8 mouse cellular contexts compared by ENCODE assay signal in the genomic region with DNA sequence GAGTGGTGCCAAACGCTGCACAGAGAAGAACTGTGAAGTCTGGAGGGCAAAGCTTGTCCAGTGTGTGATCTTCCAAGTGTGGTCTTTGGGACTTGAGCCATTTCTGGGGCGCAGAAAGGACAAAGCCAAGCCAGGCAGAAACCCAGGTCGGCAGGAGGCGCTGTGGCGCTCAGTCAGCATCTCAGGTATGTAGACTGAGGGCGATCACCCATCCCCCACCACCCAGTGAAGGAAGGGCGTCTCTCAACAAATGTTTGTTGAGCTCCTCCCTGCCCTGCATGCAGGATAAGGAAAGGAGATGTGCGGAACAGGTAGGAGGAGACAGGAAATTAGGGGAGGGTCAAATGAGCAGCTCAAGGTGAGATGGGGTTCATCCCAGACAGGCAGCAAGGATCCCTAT. TPM values are rescaled to one million over a fixed set of nuclear protein-coding genes. Genes with fewer than 3 reads are reported as not detected.
DNase-seq lines count a peak whose midpoint lies in the region; ATAC-seq and TF ChIP-seq lines count a peak whose summit lies in the region.
"Had no signal": no experiment of that assay in that cellular context is flagged by ENCODE, and none has a peak within 500 bp of the region (broad histone marks: within the 10 kb centered on the region; RNA-seq: fewer than 3 reads in every experiment).

No protein-coding gene starts in this region.

- intact Hi-C loops in left cerebral cortex, adult 2 months (cut with DNase I): no loop called here

- TF ChIP-seq CTCF in left cerebral cortex, adult 2 months (IDR thresholded peaks at IDR 0.05): peak; percentile 23
- TF ChIP-seq CTCF in embryonic fibroblast, embryonic 13.5 days (IDR thresholded peaks at IDR 0.05; ENCODE audit: borderline replicate concordance, insufficient read depth, low read length): 0 out of 2 replicates have a peak, but pooled peaks have one; percentile 9
- TF ChIP-seq CTCF in lung, postnatal 0 days (IDR thresholded peaks at IDR 0.05): peak; percentile 55

- H3K4me2 ChIP-seq in lung, postnatal 0 days (replicated peaks; ENCODE audit: low read depth, low read length): no peak overlapping the region
- H3K4me2 ChIP-seq: neural tube, embryonic 13.5 days had no signal

- DNase-seq in left cerebral cortex, adult 2 months (ENCODE audit: extremely low spot score in 1 of 2, low spot score in 2 of 2): no peak
- DNase-seq in left cerebral cortex, adult 9 months (ENCODE audit: low spot score in 2 of 2): no peak
- DNase-seq in R1 (ENCODE audit: low read depth, low spot score): peak; percentile 95
- DNase-seq in lung, postnatal 0 days (ENCODE audit: low spot score): no peak
- no peak for DNase-seq in frontal cortex, postnatal 36 days (ENCODE audit: low spot score in 2 of 2)

- no peak overlapping the region for H3K27ac ChIP-seq in left cerebral cortex, adult 2 months
- no peak overlapping the region for H3K27ac ChIP-seq in embryonic fibroblast, embryonic 13.5 days (ENCODE audit: insufficient read depth, low read length)
- no peak overlapping the region for H3K27ac ChIP-seq in lung, postnatal 0 days (ENCODE audit: low read length)

- TF ChIP-seq EP300 in lung, postnatal 0 days (IDR thresholded peaks at IDR 0.05): no peak

- H3K4me3 ChIP-seq in left cerebral cortex, adult 2 months: no peak overlapping the region
- no peak overlapping the region for H3K4me3 ChIP-seq in embryonic fibroblast, embryonic 13.5 days (ENCODE audit: insufficient read depth, low read length)
- no peak overlapping the region for H3K4me3 ChIP-seq in lung, postnatal 0 days (ENCODE audit: low read depth, low read length)
- H3K4me3 ChIP-seq: neural tube, embryonic 13.5 days had no signal

- peaks cover 26% of the 10 kb centered on the region for H3K27me3 ChIP-seq in lung, postnatal 0 days (replicated peaks; ENCODE audit: insufficient read depth, low read length)

- TF ChIP-seq POLR2A in embryonic fibroblast, embryonic 13.5 days (IDR thresholded peaks at IDR 0.05; ENCODE audit: low read depth, low read length): no peak

- H3K9me3 ChIP-seq in lung, postnatal 0 days (ENCODE audit: low read length): no peaks in the 10 kb centered on the region
- H3K9me3 ChIP-seq: neural tube, embryonic 13.5 days had no signal

- H3K4me1 ChIP-seq in embryonic fibroblast, embryonic 13.5 days (ENCODE audit: control insufficient read depth, insufficient read depth, low read length): no peaks in the 10 kb centered on the region
- H3K4me1 ChIP-seq in lung, postnatal 0 days (ENCODE audit: insufficient read depth, low read depth, low read length): no peaks in the 10 kb centered on the region

- no peak for ATAC-seq in lung, postnatal 0 days
- ATAC-seq in erythroid progenitor cell, adult 5-6 weeks (replicated peaks; ENCODE audit: low FRiP score, poor library complexity, severe bottlenecking): no peak

- WGBS in lung, postnatal 0 days: 6% methylated on average over 8 of the region's 8 CpGs

- H3K36me3 ChIP-seq in lung, postnatal 0 days (ENCODE audit: insufficient read depth, low read length): no peaks in the 10 kb centered on the region
- H3K36me3 ChIP-seq: neural tube, embryonic 13.5 days had no signal

- H3K9ac ChIP-seq in lung, postnatal 0 days (replicated peaks; ENCODE audit: low read depth): no peak overlapping the region
- H3K9ac ChIP-seq: neural tube, embryonic 13.5 days had no signal

RNA-seq across cellular contexts. Expression of a gene that starts 24.8 kb away (rescaled TPM):
- 10 to 100 TPM; 24.1 to 34.7 TPM for total RNA-seq in left cerebral cortex, adult 2 months (2021)
- not detected in 2 replicates for polyA plus RNA-seq in embryonic fibroblast, embryonic 13.5 days (2011; ENCODE audit: insufficient read length, low read depth, missing spikeins)
- 0.04 TPM in 1 of 2 replicates, not detected in the other for polyA plus RNA-seq in lung, postnatal 0 days (2015; fragmentation: Nextera tagmentation; extraction: Ambion mirVana)
- total RNA-seq in erythroid progenitor cell, adult 5-6 weeks (2015; ENCODE audit: low replicate concordance): not detected in 2 replicates
- total RNA-seq in erythroid progenitor cell, adult 5-6 weeks (2017; ENCODE audit: low replicate concordance): not detected in 2 replicates

RNA-seq across cellular contexts. Expression of a gene that starts 34.2 kb away (rescaled TPM):
- 1 to 10 TPM; 4.3 to 4.4 TPM for total RNA-seq in left cerebral cortex, adult 2 months (2021)
- polyA plus RNA-seq in embryonic fibroblast, embryonic 13.5 days (2011; ENCODE audit: insufficient read length, low read depth, missing spikeins): not detected in 2 replicates
- polyA plus RNA-seq in lung, postnatal 0 days (2015; fragmentation: Nextera tagmentation; extraction: Ambion mirVana): 0.23 and 0.36 TPM in 2 replicates
- not detected in 2 replicates for total RNA-seq in erythroid progenitor cell, adult 5-6 weeks (2015; ENCODE audit: low replicate concordance)
- total RNA-seq in erythroid progenitor cell, adult 5-6 weeks (2017; ENCODE audit: low replicate concordance): not detected in 2 replicates

RNA-seq across cellular contexts. Expression of a gene that starts 36.5 kb away (rescaled TPM):
- 10 to 100 TPM; 18.6 to 21.5 TPM for total RNA-seq in left cerebral cortex, adult 2 months (2021)
- 10.4 and 14.0 TPM in 2 replicates for polyA plus RNA-seq in embryonic fibroblast, embryonic 13.5 days (2011; ENCODE audit: insufficient read length, low read depth, missing spikeins)
- 5.9 and 8.3 TPM in 2 replicates for polyA plus RNA-seq in lung, postnatal 0 days (2015; fragmentation: Nextera tagmentation; extraction: Ambion mirVana)
- total RNA-seq in erythroid progenitor cell, adult 5-6 weeks (2015; ENCODE audit: low replicate concordance): not detected in 2 replicates
- total RNA-seq in erythroid progenitor cell, adult 5-6 weeks (2017; ENCODE audit: low replicate concordance): 0.15 and 3.9 TPM in 2 replicates

Comparison
In these comparisons a context has a peak if more than half of its experiments do, and no peak if none do; other contexts are left out.
1. RNA of a gene that starts 24.8 kb away (total RNA-seq): 24.1 to 34.7 TPM in left cerebral cortex, adult 2 months; not detected in erythroid progenitor cell, adult 5-6 weeks; every median in the first group is over 10 times any median in the second.
2. RNA of a gene that starts 34.2 kb away (total RNA-seq): 4.3 to 4.4 TPM in left cerebral cortex, adult 2 months; not detected in erythroid progenitor cell, adult 5-6 weeks; every median in the first group is over 4 times any median in the second.
3. RNA of a gene that starts 36.5 kb away (total RNA-seq): 18.6 to 21.5 TPM in left cerebral cortex, adult 2 months; 0.15 to 3.9 TPM in erythroid progenitor cell, adult 5-6 weeks; every median in the first group is over 4 times any median in the second.
4. Peak in every context shown above with its lines, with median percentiles within 50 percentile points of each other: CTCF ChIP-seq.